9 mouse cellular contexts compared by ENCODE assay signal in genomic region chr7:91542597-91543285, GRCm38 (mm10).
DNase-seq lines count a peak whose midpoint lies in the region; ATAC-seq and TF ChIP-seq lines count a peak whose summit lies in the region.
"Had no signal": no experiment of that assay in that cellular context is flagged by ENCODE, and none has a peak within 500 bp of the region (broad histone marks: within the 10 kb centered on the region; RNA-seq: fewer than 3 reads in every experiment).

No protein-coding gene starts in this region.

- H3K4me3 ChIP-seq in kidney, adult 2 months (ENCODE audit: insufficient read depth, low read depth, low read length) = no peak overlapping the region
- H3K4me3 ChIP-seq in forebrain, embryonic 10.5 days = peak overlapping the region; percentile 55
- H3K4me3 ChIP-seq in kidney, embryonic 14.5 days (ENCODE audit: low read length) = peak overlapping the region; percentile 32
- peak overlapping the region in 1 of 2 experiments; percentile 49; a peak in 2 of 4 replicates for H3K4me3 ChIP-seq in liver, embryonic 14.5 days (ENCODE audit: insufficient read depth in 1 of 2, low read depth in 2 of 2, low read length in 2 of 2)

- peak overlapping the region; percentile 45 for H3K4me2 ChIP-seq in kidney, embryonic 14.5 days (replicated peaks; ENCODE audit: low read depth, low read length)
- H3K4me2 ChIP-seq in liver, embryonic 14.5 days (ENCODE audit: low read depth) = peak overlapping the region; percentile 8

- WGBS in kidney, adult 2 months = 2% methylated on average over 29 of the region's 29 CpGs
- WGBS in forebrain, embryonic 10.5 days = 2% methylated on average over 29 of the region's 29 CpGs
- 2% methylated on average over 29 of the region's 29 CpGs for whole genome bisulfite sequencing in kidney, embryonic 14.5 days
- WGBS in liver, embryonic 14.5 days (ENCODE audit: insufficient replicate concordance) = 2% methylated on average over 29 of the region's 29 CpGs

- peak; percentile 82 for ATAC-seq in kidney, embryonic 14.5 days (ENCODE audit: low FRiP score, low TSS enrichment)
- ATAC-seq in liver, embryonic 14.5 days (ENCODE audit: insufficient read depth) = no peak

- TF ChIP-seq CTCF in kidney, adult 2 months (conservative IDR thresholded peaks at IDR 0.05; ENCODE audit: insufficient read depth, insufficient read length, low read depth, low read length) = no peak
- TF ChIP-seq CTCF in brain, embryonic 14.5 days (IDR thresholded peaks at IDR 0.05; ENCODE audit: borderline replicate concordance, extremely low read depth, insufficient read depth, insufficient read length) = no peak
- TF ChIP-seq CTCF in liver, embryonic 14.5 days (IDR thresholded peaks at IDR 0.05; ENCODE audit: low read depth) = no peak

- no peak for TF ChIP-seq POLR2A in kidney, adult 2 months (IDR thresholded peaks at IDR 0.05; ENCODE audit: low read depth, low read length)
- TF ChIP-seq POLR2A in brain, embryonic 14.5 days (IDR thresholded peaks at IDR 0.05; ENCODE audit: borderline replicate concordance, extremely low read depth, insufficient read depth, insufficient read length, poor library complexity, severe bottlenecking) = no peak

- no peaks in the 10 kb centered on the region for H3K36me3 ChIP-seq in kidney, adult 2 months (ENCODE audit: control insufficient read depth, insufficient read depth, low read length)
- H3K36me3 ChIP-seq in forebrain, embryonic 10.5 days (replicated peaks) = no peaks in the 10 kb centered on the region
- no peaks in the 10 kb centered on the region for H3K36me3 ChIP-seq in kidney, embryonic 14.5 days (ENCODE audit: control insufficient read depth, insufficient read depth, low read length)
- no peaks in the 10 kb centered on the region for H3K36me3 ChIP-seq in liver, embryonic 14.5 days (replicated peaks; ENCODE audit: control insufficient read depth, insufficient read depth, low read depth)
- H3K36me3 ChIP-seq: G1E had no signal

- no peak overlapping the region for H3K9ac ChIP-seq in kidney, embryonic 14.5 days (ENCODE audit: low read depth, low read length)
- no peak overlapping the region for H3K9ac ChIP-seq in liver, embryonic 14.5 days (replicated peaks)

- DNase-seq in kidney, adult 2 months = peak; percentile 1
- no peak for DNase-seq in kidney, adult 11 months
- peak; percentile 77 for DNase-seq in brain, embryonic 14.5 days (ENCODE audit: low read depth)
- DNase-seq in forebrain, embryonic 10.5 days (ENCODE audit: extremely low spot score, low spot score) = peak; percentile 38
- DNase-seq in liver, embryonic 14.5 days (ENCODE audit: low read depth in 3 of 3, low spot score in 3 of 3) = no peak
- DNase-seq in right cerebral cortex, postnatal 25 days = peak; percentile 60
- no peak for DNase-seq in natural killer cell, adult 2 months (ENCODE audit: low spot score in 2 of 2)

- no peak for TF ChIP-seq EP300 in liver, embryonic 14.5 days (IDR thresholded peaks at IDR 0.05; ENCODE audit: low read depth)

- no peaks in the 10 kb centered on the region for H3K27me3 ChIP-seq in kidney, adult 2 months (replicated peaks; ENCODE audit: control insufficient read depth, insufficient read depth, low read length)
- H3K27me3 ChIP-seq in forebrain, embryonic 10.5 days (ENCODE audit: poor library complexity, severe bottlenecking) = peaks cover 30% of the 10 kb centered on the region
- H3K27me3 ChIP-seq in kidney, embryonic 14.5 days (ENCODE audit: control insufficient read depth, insufficient read depth, low read length) = no peaks in the 10 kb centered on the region
- peaks cover 3% of the 10 kb centered on the region; the same call in 1 of the 2 replicates for H3K27me3 ChIP-seq in liver, embryonic 14.5 days (ENCODE audit: control insufficient read depth, insufficient read depth, low read length)

- H3K4me1 ChIP-seq in kidney, adult 2 months (ENCODE audit: control insufficient read depth, insufficient read depth, low read length) = no peaks in the 10 kb centered on the region
- peaks cover 13% of the 10 kb centered on the region for H3K4me1 ChIP-seq in forebrain, embryonic 10.5 days
- no peaks in the 10 kb centered on the region for H3K4me1 ChIP-seq in kidney, embryonic 14.5 days (ENCODE audit: control insufficient read depth, insufficient read depth, low read length)
- H3K4me1 ChIP-seq in liver, embryonic 14.5 days (replicated peaks; ENCODE audit: control insufficient read depth in 2 of 2, insufficient read depth in 2 of 2, low read length in 1 of 2) = no peaks in the 10 kb centered on the region

- H3K27ac ChIP-seq in kidney, adult 2 months (ENCODE audit: insufficient read depth, low read depth, low read length) = no peak overlapping the region
- H3K27ac ChIP-seq in forebrain, embryonic 10.5 days = no peak overlapping the region
- H3K27ac ChIP-seq in kidney, embryonic 14.5 days (ENCODE audit: low read depth, low read length) = no peak overlapping the region
- no peak overlapping the region for H3K27ac ChIP-seq in liver, embryonic 14.5 days

- H3K9me3 ChIP-seq in forebrain, embryonic 10.5 days = no peaks in the 10 kb centered on the region
- H3K9me3 ChIP-seq in kidney, embryonic 14.5 days (ENCODE audit: control insufficient read depth, low read length) = no peaks in the 10 kb centered on the region
- no peaks in the 10 kb centered on the region for H3K9me3 ChIP-seq in liver, embryonic 14.5 days (ENCODE audit: control insufficient read depth, low read length)
- H3K9me3 ChIP-seq: G1E had no signal

Comparison
In these comparisons a context has a peak if more than half of its experiments do, and no peak if none do; other contexts are left out.
1. DNase-seq: peak in kidney, adult 2 months (single experiment), brain, embryonic 14.5 days (single experiment), forebrain, embryonic 10.5 days (single experiment) and right cerebral cortex, postnatal 25 days (single experiment); none in kidney, adult 11 months (single experiment), liver, embryonic 14.5 days (0 of 3) and natural killer cell, adult 2 months (0 of 2).